Mouse (Mus musculus): ENCODE results near the gene Skil. TPM values are rescaled to one million over a fixed set of nuclear protein-coding genes. Genes with fewer than 3 reads are reported as not detected.
A peak's percentile ranks its signal among the peaks of the same experiment; 100 is the strongest.

Skil gene
- total RNA-seq (2012; rRNA removed) (11.2 and 11.4 TPM in 2 replicates), total RNA-seq (2014; rRNA removed) (18.9 and 22.4 TPM in 2 replicates), polyA plus RNA-seq (2012; ENCODE audit: insufficient read length, low read depth) (11.0 and 11.1 TPM in 2 replicates)

GRCm38 (mm10) chr3:31094531-31095178 lies at the start of gene Skil:
Gene Skil, plus strand, starts transcription at chr3:31095058.
- Histone ChIP-seq H3K9me3 (replicated peaks; ENCODE audit: low read length) (no peaks in the 10 kb centered on the region), H3K79me2 (replicated peaks; ENCODE audit: control insufficient read depth, extremely low read depth, insufficient read depth, poor library complexity, severe bottlenecking) (peaks cover 15% of the 10 kb centered on the region), H3K36me3 (replicated peaks in 1 of 2; ENCODE audit: control insufficient read depth in 1 of 2, insufficient read depth in 1 of 2, low read length in 1 of 2) (peaks cover 0 to 7% of the 10 kb centered on the region in 2 experiments), H3K4me2 (ENCODE audit: insufficient read depth, low read depth, poor library complexity, severe bottlenecking) (peak within 1 kb of the TSS; percentile 85), H3K9ac (ENCODE audit: insufficient read depth, low read depth) (peak within 1 kb of the TSS; percentile 82), H3K4me3 (replicated peaks in 1 of 3; ENCODE audit: low read depth in 2 of 3, low read length in 2 of 3, poor library complexity in 1 of 3) (peak within 1 kb of the TSS; percentile 60 to 94 (median 83)), H3K27ac (ENCODE audit: insufficient read depth, low read depth) (peak within 1 kb of the TSS; percentile 99), H3K27me3 (replicated peaks) (no peaks in the 10 kb centered on the region), H3K4me1 (ENCODE audit: control insufficient read depth in 1 of 2, insufficient read depth in 2 of 2) (peaks cover 12 to 64% of the 10 kb centered on the region in 2 experiments)
- in situ Hi-C loops (cut with MboI; ENCODE audit: low pct_ligation_motif_present, low pct_unique_long_range_greater_than_20kb, low sequenced_read_pairs) = no loop called here
- dilution Hi-C loops (cut with MboI; ENCODE audit: extremely low pct_ligation_motif_present, extremely low pct_unique_long_range_greater_than_20kb, low sequenced_read_pairs) = no loop called here
- TF ChIP-seq ZKSCAN1 (IDR thresholded peaks at IDR 0.05; ENCODE audit: borderline replicate concordance, low read depth, low read length) = no peak
- no peak for TF ChIP-seq MAFK (IDR thresholded peaks at IDR 0.05; ENCODE audit: insufficient replicate concordance, low read length)
- no peak for TF ChIP-seq POLR2AphosphoS2 (IDR thresholded peaks at IDR 0.05; ENCODE audit: low read depth, low read length)
- TF ChIP-seq GABPA (IDR thresholded peaks at IDR 0.05; ENCODE audit: insufficient replicate concordance, low read depth, low read length) = no peak
- TF ChIP-seq CHD1 (IDR thresholded peaks at IDR 0.05; ENCODE audit: low read depth, low read length) = no peak
- peak; percentile 82 for TF ChIP-seq NRF1 (IDR thresholded peaks at IDR 0.05; ENCODE audit: low read depth, low read length)
- TF ChIP-seq ETS1 (conservative IDR thresholded peaks at IDR 0.05; ENCODE audit: low read depth, low read length) = peak; percentile 58
- no peak for TF ChIP-seq TBP (conservative IDR thresholded peaks at IDR 0.05; ENCODE audit: low read depth, low read length)
- no peak for TF ChIP-seq IRF4 (IDR thresholded peaks at IDR 0.05; ENCODE audit: low read depth, low read length)
- no peak for TF ChIP-seq MYC (IDR thresholded peaks at IDR 0.05; ENCODE audit: low read depth, low read length)
- TF ChIP-seq ZC3H11A (IDR thresholded peaks at IDR 0.05; ENCODE audit: low read depth, low read length) = no peak
- no peak; the same call in 1 of the 2 replicates for TF ChIP-seq MEF2A (IDR thresholded peaks at IDR 0.05; ENCODE audit: borderline replicate concordance, low read depth, low read length)
- no peak; the same call in 1 of the 2 replicates for TF ChIP-seq MAZ (IDR thresholded peaks at IDR 0.05; ENCODE audit: low read depth, low read length)
- no peak for TF ChIP-seq MXI1 (IDR thresholded peaks at IDR 0.05; ENCODE audit: low read depth, low read length)
- no peak for TF ChIP-seq RAD21 (IDR thresholded peaks at IDR 0.05; ENCODE audit: low read depth, low read length)
- TF ChIP-seq SIN3A (IDR thresholded peaks at IDR 0.05; ENCODE audit: low read length) = no peak; the same call in 1 of the 2 replicates
- no peak; the same call in 1 of the 2 replicates for TF ChIP-seq NELFE (IDR thresholded peaks at IDR 0.05; ENCODE audit: low read depth, low read length)
- TF ChIP-seq HCFC1 (IDR thresholded peaks at IDR 0.05; ENCODE audit: low read depth, low read length) = no peak
- peak; percentile 45 for TF ChIP-seq TCF12 (IDR thresholded peaks at IDR 0.05; ENCODE audit: low read depth, low read length)
- TF ChIP-seq POLR2A (IDR thresholded peaks at IDR 0.05; ENCODE audit: low read depth, low read length) = peak; percentile 47; the same call in 1 of the 2 replicates
- TF ChIP-seq EP300 (IDR thresholded peaks at IDR 0.05; ENCODE audit: low read length) = no peak
- no peak for TF ChIP-seq UBTF (IDR thresholded peaks at IDR 0.05; ENCODE audit: low read depth, low read length)
- TF ChIP-seq JUND (conservative IDR thresholded peaks at IDR 0.05; ENCODE audit: low read depth, low read length) = no peak
- TF ChIP-seq ZMIZ1 (IDR thresholded peaks at IDR 0.05; ENCODE audit: low read depth, low read length) = no peak
- TF ChIP-seq KAT2A (IDR thresholded peaks at IDR 0.05; ENCODE audit: insufficient replicate concordance, low read length) = no peak
- TF ChIP-seq CTCF (conservative IDR thresholded peaks at IDR 0.05 in 1 of 2, IDR thresholded peaks at IDR 0.05 in 1 of 2; ENCODE audit: low read depth in 2 of 2, low read length in 2 of 2) = peak in 1 of 2 experiments; percentile 6; a peak in 1 of 4 replicates
- TF ChIP-seq USF2 (conservative IDR thresholded peaks at IDR 0.05; ENCODE audit: low read depth, low read length) = no peak
- TF ChIP-seq CHD2 (IDR thresholded peaks at IDR 0.05; ENCODE audit: low read length) = no peak; the same call in 1 of the 2 replicates
- TF ChIP-seq MAX (IDR thresholded peaks at IDR 0.05; ENCODE audit: low read length) = no peak
- no peak for TF ChIP-seq JUN (IDR thresholded peaks at IDR 0.05; ENCODE audit: insufficient read depth, low read depth, low read length)
- TF ChIP-seq SMC3 (IDR thresholded peaks at IDR 0.05; ENCODE audit: low read depth, low read length) = peak; percentile 11
- TF ChIP-seq ZNF384 (IDR thresholded peaks at IDR 0.05; ENCODE audit: low read depth, low read length) = no peak
- TF ChIP-seq BHLHE40 (IDR thresholded peaks at IDR 0.05; ENCODE audit: low read depth, low read length) = no peak
- no peak for TF ChIP-seq E2F4 (IDR thresholded peaks at IDR 0.05; ENCODE audit: insufficient replicate concordance, low read depth, low read length)
- TF ChIP-seq USF1 (IDR thresholded peaks at IDR 0.05; ENCODE audit: low read depth, low read length) = no peak
- TF ChIP-seq RCOR1 (conservative IDR thresholded peaks at IDR 0.05; ENCODE audit: low read depth, low read length) = no peak; the same call in 1 of the 2 replicates
- TF ChIP-seq ELF1 (IDR thresholded peaks at IDR 0.05; ENCODE audit: low read depth, low read length) = no peak
- no peak for TF ChIP-seq PAX5 (IDR thresholded peaks at IDR 0.05; ENCODE audit: low read length)
- DNase-seq (ENCODE audit: extremely low read depth) = peak; percentile 92
